Mouse (Mus musculus) forebrain, embryonic 15.5 days (tissue): ENCODE measurements around the gene B4galnt2. TPM values are rescaled to one million over a fixed set of nuclear protein-coding genes. Genes with fewer than 3 reads are reported as not detected.

Source experiments
- ATAC-seq: fragments of 200-750 bp; cut with Nextera tagmentation; replicated peaks from 2 replicates; pipeline ENCODE4 v1.8.0; 2017; ENCODE audit warnings: mild to moderate bottlenecking, moderate TSS enrichment, moderate library complexity
- H3K27ac ChIP-seq: fragments of 300-500 bp; sonication (generic); replicated peaks from 2 replicates; pipeline ENCODE4 v1.5.1; 2015; ENCODE audit warnings: mild to moderate bottlenecking, inconsistent platforms
- H3K27me3 ChIP-seq: fragments of 300-500 bp; sonication (generic); 2 replicates; pipeline ENCODE4 v1.6.1; 2015; ENCODE audit warnings: inconsistent platforms
- H3K36me3 ChIP-seq: fragments of 300-500 bp; sonication (generic); 2 replicates; pipeline ENCODE4 v1.6.1; 2015; ENCODE audit warnings: mild to moderate bottlenecking, inconsistent platforms
- H3K4me1 ChIP-seq: fragments of 300-500 bp; sonication (generic); 2 replicates; pipeline ENCODE4 v1.6.1; 2015; ENCODE audit warnings: inconsistent platforms
- H3K4me2 ChIP-seq: fragments of 300-500 bp; sonication (generic); replicated peaks from 2 replicates; pipeline ENCODE4 v1.6.1; 2015; ENCODE audit warnings: mild to moderate bottlenecking, inconsistent platforms
- H3K4me3 ChIP-seq: fragments of 300-500 bp; sonication (generic); 2 replicates; pipeline ENCODE4 v1.5.1; 2015; ENCODE audit warnings: mild to moderate bottlenecking, inconsistent platforms
- H3K9ac ChIP-seq: fragments of 300-500 bp; sonication (generic); replicated peaks from 2 replicates; pipeline ENCODE4 v1.6.1; 2015; ENCODE audit warnings: mild to moderate bottlenecking, inconsistent platforms
- H3K9me3 ChIP-seq: fragments of 300-500 bp; sonication (generic); 2 replicates; pipeline ENCODE4 v1.6.1; 2016; ENCODE audit warnings: inconsistent platforms
- WGBS: fragments of 180-500 bp; shearing (Covaris S2); methylation state at CpG from one replicate; pipeline ENCODE4 v1.1.7; 2015; ENCODE audit warnings: mixed read lengths; 5-methylcytosine and 5-hydroxymethylcytosine counted together
- polyA plus RNA-seq: library from polyadenylated mRNA; unstranded; fragments of >200 nt; fragmentation: Nextera tagmentation; extraction: Ambion mirVana; gene quantifications from 2 replicates; pipeline ENCODE4 v1.2.1, GENCODE M21; 2015

The B4galnt2 gene
- polyA plus RNA-seq, 1 experiment from 2014 or later = not detected

- Histone ChIP-seq H3K9me3 (0 out of 2 replicates have a peak, but pooled peaks cover 4% of the 10 kb centered on the region), H3K9ac (no peak overlapping the region), H3K4me2 (no peak overlapping the region), H3K4me3 (no peak overlapping the region), H3K4me1 (no peaks in the 10 kb centered on the region), H3K27ac (no peak overlapping the region), H3K27me3 (no peaks in the 10 kb centered on the region), H3K36me3 (no peaks in the 10 kb centered on the region)
- ATAC-seq = no peak
- 77% methylated on average over 2 of the region's 2 CpGs for WGBS
Observed at GRCm38 (mm10) chr11:95850898-95851297, 63.8 kb downstream of the B4galnt2 start.

DNA sequence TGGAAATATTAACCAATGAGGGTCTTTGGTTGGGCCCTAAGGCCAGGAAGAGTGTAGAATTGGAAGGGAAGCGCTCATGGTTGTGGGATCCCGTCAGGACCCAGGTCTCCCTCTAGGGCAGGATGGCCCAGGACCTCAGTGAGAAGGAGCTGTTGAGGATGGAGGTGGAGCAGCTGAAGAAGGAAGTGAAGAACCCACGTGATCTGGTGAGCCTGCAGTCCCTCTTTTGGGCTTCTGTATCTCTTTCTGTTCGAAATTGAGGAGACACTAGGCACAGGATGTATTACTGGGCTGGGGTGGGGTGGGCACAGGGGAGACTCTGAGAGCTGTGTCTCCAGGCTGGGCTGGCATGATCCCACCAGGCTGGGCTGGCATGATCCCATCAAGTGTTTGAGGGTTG lies 69.8 kb downstream of the B4galnt2 start:
- H3K4me2 ChIP-seq = no peak overlapping the region
- H3K9ac ChIP-seq = no peak overlapping the region
- WGBS = 75% methylated on average over 4 of the region's 4 CpGs

GRCm38 (mm10) chr11:95843421-95843950 lies 71.2 kb downstream of the B4galnt2 start:
- no peak overlapping the region for H3K9ac ChIP-seq
- no peak for ATAC-seq
- peaks cover 12% of the 10 kb centered on the region; the same call in 1 of the 2 replicates for H3K27me3 ChIP-seq
- H3K27ac ChIP-seq = no peak overlapping the region
- WGBS = 60% methylated on average over 6 of the region's 6 CpGs
- no peak overlapping the region for H3K4me2 ChIP-seq
- H3K9me3 ChIP-seq = no peaks in the 10 kb centered on the region
- peaks cover 8% of the 10 kb centered on the region for H3K4me1 ChIP-seq
- H3K36me3 ChIP-seq = no peaks in the 10 kb centered on the region
- H3K4me3 ChIP-seq = no peak overlapping the region

More for the DNA sequence above, 69.8 kb downstream of the B4galnt2 start:
- Histone ChIP-seq H3K27me3 (peaks cover 12% of the 10 kb centered on the region; the same call in 1 of the 2 replicates), H3K4me1 (no peaks in the 10 kb centered on the region), H3K9me3 (no peaks in the 10 kb centered on the region), H3K36me3 (no peaks in the 10 kb centered on the region), H3K4me3 (no peak overlapping the region), H3K27ac (no peak overlapping the region)
- no peak for ATAC-seq

DNA sequence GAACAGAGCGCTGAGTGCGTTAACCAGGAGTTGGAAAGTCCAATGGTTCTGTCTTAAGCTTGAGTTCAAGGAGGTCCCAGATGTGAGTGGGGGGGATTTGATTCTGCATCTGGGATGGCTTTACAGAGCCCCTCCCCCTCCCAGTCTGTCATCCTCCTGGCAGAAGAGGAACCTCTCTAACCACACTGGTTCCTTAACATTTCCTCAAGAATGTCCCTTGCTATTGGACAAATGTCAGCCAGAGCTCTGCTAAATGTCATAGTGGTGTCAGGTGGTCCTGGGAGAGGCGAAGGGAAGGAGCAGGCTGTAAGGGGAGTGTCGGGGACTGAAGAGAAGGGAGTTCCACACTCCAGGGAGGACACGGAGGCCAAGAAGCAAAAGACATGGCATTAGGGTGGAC lies 71.7 kb downstream of the B4galnt2 start:
- no peak overlapping the region for H3K9ac ChIP-seq
- no peak overlapping the region for H3K4me2 ChIP-seq
- H3K36me3 ChIP-seq = no peaks in the 10 kb centered on the region
- no peak overlapping the region for H3K27ac ChIP-seq
- 80% methylated on average over 5 of the region's 5 CpGs for WGBS
- no peak for ATAC-seq
- H3K27me3 ChIP-seq = peaks cover 12% of the 10 kb centered on the region; the same call in 1 of the 2 replicates
- H3K4me1 ChIP-seq = peaks cover 10% of the 10 kb centered on the region
- H3K9me3 ChIP-seq = no peaks in the 10 kb centered on the region
- no peak overlapping the region for H3K4me3 ChIP-seq

GRCm38 (mm10) chr11:95842074-95842681 lies 72.5 kb downstream of the B4galnt2 start, which contains the start of gene Abi3:
Gene Abi3 (minus strand): TSS chr11:95842476.
- H3K4me3 ChIP-seq = no peak within 1 kb of the TSS
- WGBS = 14% methylated on average over 11 of the region's 11 CpGs
- ATAC-seq = no peak

DNA sequence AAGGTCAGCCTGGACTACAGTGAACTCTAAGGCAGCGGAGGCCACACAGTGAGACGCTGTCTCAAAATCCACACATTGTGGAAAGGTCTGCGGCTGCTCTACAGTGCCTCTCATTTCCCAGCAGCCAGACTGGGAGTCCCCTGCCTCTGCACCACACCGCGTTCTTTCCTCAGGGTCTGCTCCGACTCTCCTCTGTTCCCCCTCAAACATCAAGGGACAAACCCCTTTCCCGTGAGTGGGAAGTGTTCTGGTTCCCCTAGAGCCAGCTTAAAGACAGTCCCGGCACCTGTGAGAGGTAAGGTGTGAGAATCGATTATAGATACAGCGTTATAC lies 73.2 kb downstream of the B4galnt2 start:
- no peak overlapping the region for H3K9ac ChIP-seq
- H3K4me1 ChIP-seq = peaks cover 15% of the 10 kb centered on the region
- no peak overlapping the region for H3K4me2 ChIP-seq
- no peak for ATAC-seq
- H3K27ac ChIP-seq = no peak overlapping the region
- H3K36me3 ChIP-seq = no peaks in the 10 kb centered on the region
- H3K4me3 ChIP-seq = no peak overlapping the region
- H3K27me3 ChIP-seq = peaks cover 13% of the 10 kb centered on the region; the same call in 1 of the 2 replicates
- WGBS = 68% methylated on average over 10 of the region's 10 CpGs
- no peaks in the 10 kb centered on the region for H3K9me3 ChIP-seq

More at GRCm38 (mm10) chr11:95842074-95842681, 72.5 kb downstream of the B4galnt2 start, which contains the start of gene Abi3:
- Histone ChIP-seq H3K4me1 (peaks cover 11% of the 10 kb centered on the region), H3K36me3 (no peaks in the 10 kb centered on the region), H3K27ac (no peak within 1 kb of the TSS), H3K9me3 (no peaks in the 10 kb centered on the region), H3K27me3 (peaks cover 12% of the 10 kb centered on the region; the same call in 1 of the 2 replicates), H3K4me2 (no peak within 1 kb of the TSS), H3K9ac (no peak within 1 kb of the TSS)

- no peak for ATAC-seq
- H3K4me3 ChIP-seq = no peak overlapping the region
- H3K9ac ChIP-seq = no peak overlapping the region
- peaks cover 19% of the 10 kb centered on the region; the same call in 1 of the 2 replicates for H3K27me3 ChIP-seq
- H3K9me3 ChIP-seq = no peaks in the 10 kb centered on the region
- H3K27ac ChIP-seq = no peak overlapping the region
- 74% methylated on average over 5 of the region's 5 CpGs for WGBS
- no peaks in the 10 kb centered on the region for H3K36me3 ChIP-seq
- no peak overlapping the region for H3K4me2 ChIP-seq
- H3K4me1 ChIP-seq = peaks cover 17% of the 10 kb centered on the region
Observed at GRCm38 (mm10) chr11:95840694-95841497, 73.8 kb downstream of the B4galnt2 start.

DNA sequence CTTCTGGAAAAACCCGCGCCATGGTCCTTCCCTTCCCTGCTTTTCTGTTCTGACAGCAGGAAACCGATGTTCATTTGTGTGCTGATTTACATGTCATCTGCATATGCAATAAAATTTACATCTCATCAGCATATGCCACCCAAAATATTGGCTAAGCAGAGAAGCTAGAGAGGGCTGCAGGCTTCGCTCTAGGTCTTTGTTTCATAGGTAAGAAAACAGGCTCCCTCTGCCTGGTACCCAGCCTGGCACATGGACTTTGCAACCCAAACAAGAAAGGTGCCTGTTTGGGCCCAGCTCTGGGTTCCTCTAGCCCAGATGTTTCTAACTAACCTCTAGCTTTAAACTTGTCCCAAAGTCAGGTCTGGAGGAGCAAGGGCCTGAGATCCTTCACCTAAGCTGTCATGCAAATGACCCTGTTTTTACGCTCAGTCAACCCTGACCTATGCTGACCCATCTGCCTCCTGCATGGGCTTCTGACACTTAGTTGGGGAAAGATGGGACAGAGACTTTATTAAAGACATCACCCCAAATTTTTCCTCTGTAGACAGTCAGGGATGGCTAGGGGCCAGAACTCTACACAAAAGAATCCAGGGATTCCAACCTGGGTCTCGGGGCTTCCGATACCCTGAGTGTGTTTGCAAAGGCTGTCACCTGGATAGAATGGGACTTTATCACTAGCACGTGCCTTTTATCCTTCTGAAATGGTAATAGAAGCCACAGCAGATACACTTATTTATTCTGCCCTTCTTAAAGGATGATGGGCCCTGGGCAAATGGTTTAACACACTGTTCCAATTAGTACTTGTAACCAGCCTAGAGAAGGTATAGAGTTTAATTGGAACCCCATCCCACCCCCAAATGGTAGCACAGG lies 75.5 kb downstream of the B4galnt2 start:
- H3K4me1 ChIP-seq = peaks cover 20% of the 10 kb centered on the region
- no peak overlapping the region for H3K4me2 ChIP-seq
- peaks cover 35% of the 10 kb centered on the region for H3K27me3 ChIP-seq
- H3K9me3 ChIP-seq = no peaks in the 10 kb centered on the region
- no peak overlapping the region for H3K4me3 ChIP-seq
- H3K36me3 ChIP-seq = no peaks in the 10 kb centered on the region
- no peak overlapping the region for H3K27ac ChIP-seq
- H3K9ac ChIP-seq = no peak overlapping the region
- ATAC-seq = peak; percentile 55
- WGBS = 60% methylated on average over 8 of the region's 8 CpGs

- H3K27me3 ChIP-seq = peaks cover 42% of the 10 kb centered on the region
- ATAC-seq = no peak
- H3K4me3 ChIP-seq = no peak overlapping the region
- no peaks in the 10 kb centered on the region for H3K36me3 ChIP-seq
- H3K4me1 ChIP-seq = peaks cover 27% of the 10 kb centered on the region
- no peaks in the 10 kb centered on the region for H3K9me3 ChIP-seq
- WGBS = 76% methylated on average over 4 of the region's 4 CpGs
- H3K27ac ChIP-seq = no peak overlapping the region
- no peak overlapping the region for H3K4me2 ChIP-seq
- H3K9ac ChIP-seq = no peak overlapping the region
Observed at GRCm38 (mm10) chr11:95838598-95838997, 76.1 kb downstream of the B4galnt2 start.

GRCm38 (mm10) chr11:95837059-95837458 lies 77.6 kb downstream of the B4galnt2 start, which contains the start of gene Gngt2:
Gene Gngt2 (plus strand): TSS chr11:95837216.
- no peak within 1 kb of the TSS for H3K27ac ChIP-seq
- no peak for ATAC-seq
- WGBS = 56% methylated on average over 10 of the region's 10 CpGs
- no peaks in the 10 kb centered on the region for H3K36me3 ChIP-seq
- H3K4me3 ChIP-seq = no peak within 1 kb of the TSS
- H3K9ac ChIP-seq = no peak within 1 kb of the TSS
- H3K9me3 ChIP-seq = no peaks in the 10 kb centered on the region
- H3K27me3 ChIP-seq = peaks cover 57% of the 10 kb centered on the region
- no peak within 1 kb of the TSS for H3K4me2 ChIP-seq
- H3K4me1 ChIP-seq = peaks cover 29% of the 10 kb centered on the region

GRCm38 (mm10) chr11:95836433-95836832 lies 78.3 kb downstream of the B4galnt2 start:
- 57% methylated on average over 6 of the region's 6 CpGs for WGBS
- no peak overlapping the region for H3K9ac ChIP-seq

More at GRCm38 (mm10) chr11:95836433-95836832, 78.3 kb downstream of the B4galnt2 start:
- H3K36me3 ChIP-seq = no peaks in the 10 kb centered on the region
- H3K27me3 ChIP-seq = peaks cover 58% of the 10 kb centered on the region
- no peak overlapping the region for H3K4me3 ChIP-seq
- H3K9me3 ChIP-seq = no peaks in the 10 kb centered on the region
- no peak overlapping the region for H3K4me2 ChIP-seq
- ATAC-seq = no peak
- H3K4me1 ChIP-seq = peaks cover 29% of the 10 kb centered on the region
- H3K27ac ChIP-seq = no peak overlapping the region
